Mouse (Mus musculus): ENCODE data around the gene Sugp2.

GRCm38 (mm10) chr8:70234781-70235128 is 729 bp downstream of the Sugp2 start:
- no peak for TF ChIP-seq HCFC1 (IDR thresholded peaks at IDR 0.05; ENCODE audit: borderline replicate concordance, insufficient read depth, low read length)
- no peak for TF ChIP-seq ZNF384 (IDR thresholded peaks at IDR 0.05; ENCODE audit: low read depth, low read length)
